In genomic region chr15:102245891-102246741, GRCm38 (mm10) we compare ENCODE assay signal across 8 mouse cellular contexts. TPM values are rescaled to one million over a fixed set of nuclear protein-coding genes. Genes with fewer than 3 reads are reported as not detected.
DNase-seq lines count a peak whose midpoint lies in the region; ATAC-seq and TF ChIP-seq lines count a peak whose summit lies in the region.

No protein-coding gene starts in this region.

- under 1% methylated on average over 39 of the region's 44 CpGs for WGBS in embryonic facial prominence, embryonic 14.5 days
- WGBS in heart, embryonic 12.5 days: under 1% methylated on average over 42 of the region's 44 CpGs
- under 1% methylated on average over 38 of the region's 44 CpGs for WGBS in kidney, embryonic 16.5 days
- under 1% methylated on average over 41 of the region's 44 CpGs for WGBS in liver, embryonic 11.5 days
- under 1% methylated on average over 40 of the region's 44 CpGs for WGBS in stomach, embryonic 16.5 days

- TF ChIP-seq POLR2A in myocyte (IDR thresholded peaks at IDR 0.05; ENCODE audit: insufficient read length, low read depth): peak; percentile 82

- TF ChIP-seq CTCF in C2C12 (IDR thresholded peaks at IDR 0.05; ENCODE audit: control insufficient read depth, insufficient read depth, insufficient read length): no peak

- peaks cover 56% of the 10 kb centered on the region for H3K79me2 ChIP-seq in C2C12 (ENCODE audit: control insufficient read depth, insufficient read depth)
- peaks cover 46% of the 10 kb centered on the region for H3K79me2 ChIP-seq in myocyte (ENCODE audit: control insufficient read depth, insufficient read depth)

- H3K9ac ChIP-seq in embryonic facial prominence, embryonic 14.5 days (ENCODE audit: low read depth, low read length): peak overlapping the region; percentile 71
- peak overlapping the region; percentile 77 for H3K9ac ChIP-seq in heart, embryonic 12.5 days
- H3K9ac ChIP-seq in kidney, embryonic 16.5 days (replicated peaks; ENCODE audit: low read length): peak overlapping the region; percentile 84
- H3K9ac ChIP-seq in liver, embryonic 11.5 days (ENCODE audit: low read depth, low read length): peak overlapping the region; percentile 52
- H3K9ac ChIP-seq in stomach, embryonic 16.5 days (ENCODE audit: low read length): peak overlapping the region; percentile 88

- peaks cover 33% of the 10 kb centered on the region for H3K36me3 ChIP-seq in C2C12 (ENCODE audit: control insufficient read depth, insufficient read depth)
- peaks cover 27% of the 10 kb centered on the region for H3K36me3 ChIP-seq in embryonic facial prominence, embryonic 14.5 days (ENCODE audit: control insufficient read depth, insufficient read depth, low read length)
- no peaks in the 10 kb centered on the region for H3K36me3 ChIP-seq in heart, embryonic 12.5 days
- no peaks in the 10 kb centered on the region for H3K36me3 ChIP-seq in kidney, embryonic 16.5 days (ENCODE audit: insufficient read depth, low read length)
- H3K36me3 ChIP-seq in liver, embryonic 11.5 days (ENCODE audit: control insufficient read depth, insufficient read depth, low read length): no peaks in the 10 kb centered on the region
- H3K36me3 ChIP-seq in myocyte (ENCODE audit: control insufficient read depth, insufficient read depth): peaks cover 7% of the 10 kb centered on the region
- no peaks in the 10 kb centered on the region for H3K36me3 ChIP-seq in stomach, embryonic 16.5 days (ENCODE audit: control insufficient read depth, insufficient read depth, low read length)

- DNase-seq in adrenal gland, postnatal 25 days: peak; percentile 71
- DNase-seq in embryonic facial prominence, embryonic 14.5 days (ENCODE audit: low spot score): peak; percentile 94
- DNase-seq in liver, embryonic 11.5 days (ENCODE audit: low spot score): peak; percentile 74

- peak; percentile 71 for ATAC-seq in embryonic facial prominence, embryonic 14.5 days (ENCODE audit: low read depth)
- peak; percentile 69 for ATAC-seq in heart, embryonic 12.5 days (ENCODE audit: insufficient number of reproducible peaks, low FRiP score)
- peak; percentile 77 for ATAC-seq in kidney, embryonic 16.5 days (ENCODE audit: low FRiP score, low TSS enrichment)
- ATAC-seq in liver, embryonic 11.5 days (replicated peaks; ENCODE audit: low FRiP score): peak; percentile 65
- ATAC-seq in stomach, embryonic 16.5 days (ENCODE audit: insufficient read depth, low FRiP score): peak; percentile 76

- H3K9me3 ChIP-seq in embryonic facial prominence, embryonic 14.5 days (ENCODE audit: control insufficient read depth, low read length): no peaks in the 10 kb centered on the region
- H3K9me3 ChIP-seq in heart, embryonic 12.5 days (replicated peaks): no peaks in the 10 kb centered on the region
- no peaks in the 10 kb centered on the region for H3K9me3 ChIP-seq in kidney, embryonic 16.5 days (ENCODE audit: low read length)
- no peaks in the 10 kb centered on the region for H3K9me3 ChIP-seq in liver, embryonic 11.5 days (ENCODE audit: control insufficient read depth, low read length)
- H3K9me3 ChIP-seq in stomach, embryonic 16.5 days (replicated peaks; ENCODE audit: control insufficient read depth, low read length): no peaks in the 10 kb centered on the region

- peaks cover 36% of the 10 kb centered on the region for H3K79me3 ChIP-seq in C2C12 (ENCODE audit: low read depth)

- peak overlapping the region; percentile 52 for H3K4me3 ChIP-seq in C2C12 (ENCODE audit: insufficient read depth, poor library complexity, severe bottlenecking)
- H3K4me3 ChIP-seq in embryonic facial prominence, embryonic 14.5 days (ENCODE audit: low read depth, low read length): peak overlapping the region; percentile 57
- H3K4me3 ChIP-seq in heart, embryonic 12.5 days: peak overlapping the region; percentile 67
- H3K4me3 ChIP-seq in kidney, embryonic 16.5 days (ENCODE audit: low read length): peak overlapping the region; percentile 71
- H3K4me3 ChIP-seq in liver, embryonic 11.5 days (ENCODE audit: low read depth, low read length): peak overlapping the region; percentile 51
- H3K4me3 ChIP-seq in myocyte: peak overlapping the region; percentile 77
- peak overlapping the region; percentile 67 for H3K4me3 ChIP-seq in stomach, embryonic 16.5 days (replicated peaks; ENCODE audit: low read length)

- peak overlapping the region; percentile 79 for H3ac ChIP-seq in C2C12 (ENCODE audit: control insufficient read depth, insufficient read length, low read depth)
- peak overlapping the region; percentile 19 for H3ac ChIP-seq in myocyte (ENCODE audit: control insufficient read depth, insufficient read length)

- H3K4me2 ChIP-seq in embryonic facial prominence, embryonic 14.5 days (ENCODE audit: low read depth, low read length): peak overlapping the region; percentile 95
- peak overlapping the region; percentile 98 for H3K4me2 ChIP-seq in heart, embryonic 12.5 days
- H3K4me2 ChIP-seq in kidney, embryonic 16.5 days (replicated peaks; ENCODE audit: low read depth, low read length): peak overlapping the region; percentile 98
- peak overlapping the region; percentile 89 for H3K4me2 ChIP-seq in liver, embryonic 11.5 days
- H3K4me2 ChIP-seq in myocyte (ENCODE audit: low read depth): peak overlapping the region; percentile 100
- peak overlapping the region; percentile 69 for H3K4me2 ChIP-seq in stomach, embryonic 16.5 days (ENCODE audit: low read depth, low read length)

- peaks cover 47% of the 10 kb centered on the region for H3K4me1 ChIP-seq in embryonic facial prominence, embryonic 14.5 days (ENCODE audit: control insufficient read depth, insufficient read depth, low read length)
- H3K4me1 ChIP-seq in heart, embryonic 12.5 days (replicated peaks): peaks cover 68% of the 10 kb centered on the region
- H3K4me1 ChIP-seq in kidney, embryonic 16.5 days (ENCODE audit: insufficient read depth, low read length): peaks cover 60% of the 10 kb centered on the region
- peaks cover 46% of the 10 kb centered on the region for H3K4me1 ChIP-seq in liver, embryonic 11.5 days (replicated peaks; ENCODE audit: control insufficient read depth, insufficient read depth, low read length)
- peaks cover 58% of the 10 kb centered on the region for H3K4me1 ChIP-seq in stomach, embryonic 16.5 days (ENCODE audit: control insufficient read depth, insufficient read depth, low read length)

- peak overlapping the region; percentile 99 for H3K27ac ChIP-seq in embryonic facial prominence, embryonic 14.5 days (replicated peaks; ENCODE audit: low read depth, low read length)
- peak overlapping the region; percentile 94 for H3K27ac ChIP-seq in heart, embryonic 12.5 days (ENCODE audit: poor library complexity, severe bottlenecking)
- peak overlapping the region; percentile 99 for H3K27ac ChIP-seq in kidney, embryonic 16.5 days (ENCODE audit: low read length)
- H3K27ac ChIP-seq in liver, embryonic 11.5 days (ENCODE audit: low read depth, low read length): peak overlapping the region; percentile 81
- H3K27ac ChIP-seq in stomach, embryonic 16.5 days (ENCODE audit: low read length): peak overlapping the region; percentile 99

- H3K27me3 ChIP-seq in C2C12 (ENCODE audit: control insufficient read depth, insufficient read depth, insufficient read length) (no peaks in the 10 kb centered on the region), myocyte (ENCODE audit: control insufficient read depth, insufficient read depth, insufficient read length) (no peaks in the 10 kb centered on the region)
- H3K27me3 ChIP-seq in embryonic facial prominence, embryonic 14.5 days (replicated peaks; ENCODE audit: control insufficient read depth, insufficient read depth, low read length): no peaks in the 10 kb centered on the region
- H3K27me3 ChIP-seq in heart, embryonic 12.5 days (replicated peaks): peaks cover 71% of the 10 kb centered on the region
- H3K27me3 ChIP-seq in kidney, embryonic 16.5 days (ENCODE audit: insufficient read depth, low read length): no peaks in the 10 kb centered on the region
- H3K27me3 ChIP-seq in liver, embryonic 11.5 days (replicated peaks; ENCODE audit: control insufficient read depth, insufficient read depth, low read length): peaks cover 78% of the 10 kb centered on the region
- H3K27me3 ChIP-seq in stomach, embryonic 16.5 days (ENCODE audit: control insufficient read depth, insufficient read depth, low read length): no peaks in the 10 kb centered on the region

RNA-seq across cellular contexts. Expression of gene Rarg, which starts 11.2 kb away (rescaled TPM):
- 92.5 TPM for polyA plus RNA-seq in C2C12 (2012; fragmentation: generic; extraction: Trizol)
- 21.5 and 25.7 TPM in 2 replicates for total RNA-seq in adrenal gland, postnatal 25 days (2021)
- polyA plus RNA-seq in embryonic facial prominence, embryonic 14.5 days (2014; fragmentation: Nextera tagmentation; extraction: Ambion mirVana): 73.8 and 75.3 TPM in 2 replicates
- 12.0 TPM in 2 replicates for polyA plus RNA-seq in heart, embryonic 12.5 days (2016; fragmentation: Nextera tagmentation; extraction: Ambion mirVana)
- 31.9 and 35.4 TPM in 2 replicates for polyA plus RNA-seq in kidney, embryonic 16.5 days (2015; fragmentation: Nextera tagmentation; extraction: Ambion mirVana)
- 11.1 and 11.5 TPM in 2 replicates for polyA plus RNA-seq in liver, embryonic 11.5 days (2014; fragmentation: Nextera tagmentation; extraction: Ambion mirVana)
- 63.8 TPM for polyA plus RNA-seq in myocyte (2012; fragmentation: generic; extraction: Trizol)
- 41.2 and 48.6 TPM in 2 replicates for polyA plus RNA-seq in stomach, embryonic 16.5 days (2015; fragmentation: Nextera tagmentation; extraction: Ambion mirVana)

RNA-seq across cellular contexts. Expression of gene Itgb7, which starts 14.4 kb away (rescaled TPM):
- polyA plus RNA-seq in C2C12 (2012; fragmentation: generic; extraction: Trizol): 58.8 TPM
- 1.5 and 2.0 TPM in 2 replicates for total RNA-seq in adrenal gland, postnatal 25 days (2021)
- polyA plus RNA-seq in embryonic facial prominence, embryonic 14.5 days (2014; fragmentation: Nextera tagmentation; extraction: Ambion mirVana): 2.1 and 4.1 TPM in 2 replicates
- 0.38 and 0.72 TPM in 2 replicates for polyA plus RNA-seq in heart, embryonic 12.5 days (2016; fragmentation: Nextera tagmentation; extraction: Ambion mirVana)
- 1.4 and 1.9 TPM in 2 replicates for polyA plus RNA-seq in kidney, embryonic 16.5 days (2015; fragmentation: Nextera tagmentation; extraction: Ambion mirVana)
- polyA plus RNA-seq in liver, embryonic 11.5 days (2014; fragmentation: Nextera tagmentation; extraction: Ambion mirVana): 3.9 and 4.1 TPM in 2 replicates
- 2.0 TPM for polyA plus RNA-seq in myocyte (2012; fragmentation: generic; extraction: Trizol)
- polyA plus RNA-seq in stomach, embryonic 16.5 days (2015; fragmentation: Nextera tagmentation; extraction: Ambion mirVana): 5.6 and 6.3 TPM in 2 replicates

RNA-seq across cellular contexts. Expression of gene Gm9918, which starts 24.2 kb away (rescaled TPM):
- not detected for polyA plus RNA-seq in C2C12 (2012; fragmentation: generic; extraction: Trizol)
- total RNA-seq in adrenal gland, postnatal 25 days (2021): 0.15 TPM in 1 of 2 replicates, not detected in the other
- polyA plus RNA-seq in embryonic facial prominence, embryonic 14.5 days (2014; fragmentation: Nextera tagmentation; extraction: Ambion mirVana): 0.71 and 1.1 TPM in 2 replicates
- 0.19 TPM in 1 of 2 replicates, not detected in the other for polyA plus RNA-seq in heart, embryonic 12.5 days (2016; fragmentation: Nextera tagmentation; extraction: Ambion mirVana)
- polyA plus RNA-seq in kidney, embryonic 16.5 days (2015; fragmentation: Nextera tagmentation; extraction: Ambion mirVana): 0.36 and 0.89 TPM in 2 replicates
- polyA plus RNA-seq in liver, embryonic 11.5 days (2014; fragmentation: Nextera tagmentation; extraction: Ambion mirVana): 0.13 TPM in 1 of 2 replicates, not detected in the other
- polyA plus RNA-seq in myocyte (2012; fragmentation: generic; extraction: Trizol): not detected
- polyA plus RNA-seq in stomach, embryonic 16.5 days (2015; fragmentation: Nextera tagmentation; extraction: Ambion mirVana): 0.16 and 0.28 TPM in 2 replicates

RNA-seq across cellular contexts. Expression of gene Mfsd5, which starts 33.1 kb away (rescaled TPM):
- 126 TPM for polyA plus RNA-seq in C2C12 (2012; fragmentation: generic; extraction: Trizol)
- total RNA-seq in adrenal gland, postnatal 25 days (2021): 36.3 and 36.7 TPM in 2 replicates
- 64.6 and 67.2 TPM in 2 replicates for polyA plus RNA-seq in embryonic facial prominence, embryonic 14.5 days (2014; fragmentation: Nextera tagmentation; extraction: Ambion mirVana)
- 46.2 and 48.2 TPM in 2 replicates for polyA plus RNA-seq in heart, embryonic 12.5 days (2016; fragmentation: Nextera tagmentation; extraction: Ambion mirVana)
- 76.5 and 78.8 TPM in 2 replicates for polyA plus RNA-seq in kidney, embryonic 16.5 days (2015; fragmentation: Nextera tagmentation; extraction: Ambion mirVana)
- polyA plus RNA-seq in liver, embryonic 11.5 days (2014; fragmentation: Nextera tagmentation; extraction: Ambion mirVana): 58.8 and 60.7 TPM in 2 replicates
- polyA plus RNA-seq in myocyte (2012; fragmentation: generic; extraction: Trizol): 83.3 TPM
- polyA plus RNA-seq in stomach, embryonic 16.5 days (2015; fragmentation: Nextera tagmentation; extraction: Ambion mirVana): 71.5 and 83.5 TPM in 2 replicates

RNA-seq across cellular contexts. Expression of gene Csad, which starts 41.6 kb away (rescaled TPM):
- 26.4 TPM for polyA plus RNA-seq in C2C12 (2012; fragmentation: generic; extraction: Trizol)
- 76.1 and 76.8 TPM in 2 replicates for total RNA-seq in adrenal gland, postnatal 25 days (2021)
- 63.6 and 66.8 TPM in 2 replicates for polyA plus RNA-seq in embryonic facial prominence, embryonic 14.5 days (2014; fragmentation: Nextera tagmentation; extraction: Ambion mirVana)
- polyA plus RNA-seq in heart, embryonic 12.5 days (2016; fragmentation: Nextera tagmentation; extraction: Ambion mirVana): 39.1 and 39.4 TPM in 2 replicates
- 131 and 153 TPM in 2 replicates for polyA plus RNA-seq in kidney, embryonic 16.5 days (2015; fragmentation: Nextera tagmentation; extraction: Ambion mirVana)
- 33.3 and 35.1 TPM in 2 replicates for polyA plus RNA-seq in liver, embryonic 11.5 days (2014; fragmentation: Nextera tagmentation; extraction: Ambion mirVana)
- polyA plus RNA-seq in myocyte (2012; fragmentation: generic; extraction: Trizol): 18.8 TPM
- polyA plus RNA-seq in stomach, embryonic 16.5 days (2015; fragmentation: Nextera tagmentation; extraction: Ambion mirVana): 47.3 and 50.9 TPM in 2 replicates

Comparison
In these comparisons a context has a peak if more than half of its experiments do, and no peak if none do; other contexts are left out.
1. Peak in every context shown above with its lines: DNase-seq, ATAC-seq, H3K4me3 ChIP-seq and H3K27ac ChIP-seq.